13 mouse cellular contexts compared by ENCODE assay signal in the genomic region with DNA sequence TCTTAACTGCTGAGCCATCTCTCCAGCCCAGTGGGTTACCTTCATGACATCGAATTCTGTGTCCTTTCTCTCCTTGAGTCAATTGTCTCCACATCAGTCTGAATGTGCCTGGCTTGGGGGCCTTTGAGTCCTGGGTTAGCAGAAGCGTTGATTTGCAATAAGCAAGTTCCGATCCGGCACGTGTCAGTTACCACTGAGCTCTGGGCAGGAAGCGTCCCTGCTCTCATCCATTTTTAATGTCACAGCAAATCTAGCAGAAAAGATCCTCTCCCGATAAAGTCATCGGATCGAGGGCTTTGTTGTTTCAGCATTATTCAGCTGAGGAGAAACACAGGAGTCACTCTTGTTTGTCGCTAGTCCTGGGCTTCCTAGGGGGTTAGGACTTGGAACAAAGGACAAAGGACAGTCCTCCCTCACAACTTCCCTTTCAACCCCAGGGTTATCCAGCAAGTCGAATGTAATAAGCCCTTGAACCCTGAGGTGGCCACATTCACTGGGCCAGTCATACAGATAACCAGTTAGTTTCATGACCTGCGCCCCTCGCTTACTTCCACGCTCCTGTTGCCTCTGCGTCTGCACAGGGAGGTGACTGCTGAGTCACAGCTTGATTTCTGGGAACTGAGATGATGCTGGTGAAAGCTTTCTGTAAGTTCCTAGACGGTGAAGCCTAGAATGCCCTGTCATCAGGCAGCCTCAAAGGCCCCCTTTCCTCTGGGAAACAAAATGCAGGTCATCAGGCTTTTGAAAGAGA. TPM values are rescaled to one million over a fixed set of nuclear protein-coding genes. Genes with fewer than 3 reads are reported as not detected.
A peak's percentile ranks its signal among the peaks of the same experiment; 100 is the strongest.
DNase-seq lines count a peak whose midpoint lies in the region; ATAC-seq and TF ChIP-seq lines count a peak whose summit lies in the region.
"Had no signal": no experiment of that assay in that cellular context is flagged by ENCODE, and none has a peak within 500 bp of the region (broad histone marks: within the 10 kb centered on the region; RNA-seq: fewer than 3 reads in every experiment).

No protein-coding gene starts in this region.

- WGBS in liver, postnatal 0 days (ENCODE audit: insufficient replicate concordance), result 20% methylated on average over 16 of the region's 16 CpGs
- WGBS in limb, embryonic 10.5 days, result 37% methylated on average over 16 of the region's 16 CpGs

- H3K27ac ChIP-seq in liver, postnatal 0 days (ENCODE audit: low read depth), result 0 out of 2 replicates have a peak overlapping the region, but pooled peaks have one; percentile 30
- peak overlapping the region; percentile 36 for H3K27ac ChIP-seq in limb, embryonic 10.5 days
- H3K27ac ChIP-seq: left cerebral cortex, adult 2 months had no signal

- peaks cover 25% of the 10 kb centered on the region for H3K4me1 ChIP-seq in liver, postnatal 0 days (ENCODE audit: insufficient read depth)
- H3K4me1 ChIP-seq in limb, embryonic 10.5 days, result peaks cover 20% of the 10 kb centered on the region

- H3K4me3 ChIP-seq in liver, postnatal 0 days (ENCODE audit: low read depth, low read length), result no peak overlapping the region
- no peak overlapping the region for H3K4me3 ChIP-seq in limb, embryonic 10.5 days
- H3K4me3 ChIP-seq: left cerebral cortex, adult 2 months had no signal

- peak; percentile 38 for ATAC-seq in liver, postnatal 0 days
- ATAC-seq: activated CD4-positive, CD25-positive, alpha-beta regulatory T cell, adult 4 months had no signal

- no peaks in the 10 kb centered on the region for H3K36me3 ChIP-seq in liver, postnatal 0 days (replicated peaks; ENCODE audit: insufficient read depth, low read length)
- no peaks in the 10 kb centered on the region for H3K36me3 ChIP-seq in limb, embryonic 10.5 days

- DNase-seq in liver, postnatal 0 days, result no peak
- no peak for DNase-seq in liver
- peak; percentile 27 for DNase-seq in fibroblast of lung, adult 2 months (ENCODE audit: low read depth)
- no peak for DNase-seq in limb, embryonic 10.5 days (ENCODE audit: low spot score)
- DNase-seq in retina, embryonic 14.5 days (ENCODE audit: low spot score), result peak; percentile 60
- no peak for DNase-seq in thymus, postnatal 0 days (ENCODE audit: low spot score)
- DNase-seq in cerebellum, adult 11 months, result no peak
- DNase-seq: lung, adult 2 months had no signal

- no peak for TF ChIP-seq CTCF in liver, postnatal 0 days (IDR thresholded peaks at IDR 0.05; ENCODE audit: low read depth)

- no peaks in the 10 kb centered on the region for H3K9me3 ChIP-seq in liver, postnatal 0 days (ENCODE audit: low read length)
- no peaks in the 10 kb centered on the region for H3K9me3 ChIP-seq in limb, embryonic 10.5 days (replicated peaks)

- H3K4me2 ChIP-seq in liver, postnatal 0 days (ENCODE audit: low read depth, low read length), result no peak overlapping the region; the same call in 1 of the 2 replicates

- H3K9ac ChIP-seq in liver, postnatal 0 days (replicated peaks), result peak overlapping the region; percentile 26; the same call in 1 of the 2 replicates

- no peaks in the 10 kb centered on the region for H3K27me3 ChIP-seq in liver, postnatal 0 days (ENCODE audit: insufficient read depth, low read length)
- H3K27me3 ChIP-seq in limb, embryonic 10.5 days (ENCODE audit: low read depth, poor library complexity, severe bottlenecking), result peaks cover 5% of the 10 kb centered on the region

- no peak for TF ChIP-seq EP300 in liver, postnatal 0 days (IDR thresholded peaks at IDR 0.05; ENCODE audit: low read depth)

RNA-seq across cellular contexts. Expression of a gene that starts 27.8 kb away (rescaled TPM):
- not detected in 2 replicates for polyA plus RNA-seq in liver, postnatal 0 days (2015; fragmentation: Nextera tagmentation; extraction: Ambion mirVana)
- polyA plus RNA-seq in limb, embryonic 10.5 days (2016; fragmentation: Nextera tagmentation; extraction: Ambion mirVana), result not detected in 2 replicates
- polyA plus RNA-seq in thymus, postnatal 0 days (2015; fragmentation: Nextera tagmentation; extraction: Ambion mirVana), result not detected in 2 replicates
- polyA plus RNA-seq: activated CD4-positive, CD25-positive, alpha-beta regulatory T cell, adult 4 months; embryonic facial prominence, embryonic 14.5 days; heart, embryonic 14.5 days; kidney, embryonic 14.5 days; lung, adult 2 months had no signal

RNA-seq across cellular contexts. Expression of a gene that starts 43.1 kb away (rescaled TPM):
- polyA plus RNA-seq in liver, postnatal 0 days (2015; fragmentation: Nextera tagmentation; extraction: Ambion mirVana), result 1.8 and 1.9 TPM in 2 replicates
- 47.0 and 53.5 TPM in 2 replicates for polyA plus RNA-seq in limb, embryonic 10.5 days (2016; fragmentation: Nextera tagmentation; extraction: Ambion mirVana)
- polyA plus RNA-seq in thymus, postnatal 0 days (2015; fragmentation: Nextera tagmentation; extraction: Ambion mirVana), result 0.74 and 0.75 TPM in 2 replicates

Comparison
In these comparisons a context has a peak if more than half of its experiments do, and no peak if none do; other contexts are left out.
1. DNase-seq: peak in fibroblast of lung, adult 2 months (single experiment) and retina, embryonic 14.5 days (single experiment); none in liver, postnatal 0 days (single experiment), liver (single experiment), limb, embryonic 10.5 days (single experiment), thymus, postnatal 0 days (single experiment) and cerebellum, adult 11 months (single experiment).
2. RNA of a gene that starts 43.1 kb away (polyA plus RNA-seq): 47.0 to 53.5 TPM in limb, embryonic 10.5 days; 1.8 to 1.9 TPM in liver, postnatal 0 days and 0.74 to 0.75 TPM in thymus, postnatal 0 days; every median in the first group is over 10 times any median in the second.